Mouse (Mus musculus) olfactory bulb, adult 2 months (tissue): ENCODE data around the gene Lipc. TPM values are rescaled to one million over a fixed set of nuclear protein-coding genes. Genes with fewer than 3 reads are reported as not detected.

Experiments used
- H3K27ac ChIP-seq: fragments of 200-500 bp; 2 replicates; pipeline ENCODE4 v1.5.1; 2012; ENCODE audit warnings: low read depth, low read length; ENCODE audit not compliant: insufficient read depth
- H3K4me1 ChIP-seq: fragments of 200-500 bp; 2 replicates; pipeline ENCODE4 v1.6.1; 2012; ENCODE audit warnings: low read length; ENCODE audit not compliant: control insufficient read depth, insufficient read depth
- H3K4me3 ChIP-seq: fragments of 200-500 bp; 2 replicates; pipeline ENCODE4 v1.5.1; 2012; ENCODE audit warnings: mild to moderate bottlenecking, low read depth, low read length, moderate library complexity; ENCODE audit not compliant: insufficient read depth
- CTCF ChIP-seq: fragments of 200-500 bp; IDR thresholded peaks from 2 replicates; pipeline ENCODE4 v1.5.1; 2012; ENCODE audit warnings: low read depth, mild to moderate bottlenecking, low read length, moderate library complexity; ENCODE audit not compliant: insufficient read depth
- POLR2A ChIP-seq: fragments of 200-500 bp; IDR thresholded peaks from 2 replicates; pipeline ENCODE4 v1.6.1; 2012; ENCODE audit warnings: mild to moderate bottlenecking, low read depth, low read length, moderate library complexity; ENCODE audit not compliant: insufficient read depth
- WGBS: fragments of 180-500 bp; shearing (Covaris S2); methylation state at CpG from one replicate; pipeline ENCODE4 v1.1.7; 2018; 5-methylcytosine and 5-hydroxymethylcytosine counted together
- polyA plus RNA-seq: library from polyadenylated mRNA; stranded (reverse); fragments of >200 nt; gene quantifications from 2 replicates; pipeline ENCODE4 v1.2.4, GENCODE M21; 2012; ENCODE audit warnings: low replicate concordance; ENCODE audit not compliant: missing spikeins, insufficient read depth, insufficient read length

Gene Lipc
- polyA plus RNA-seq, 1 experiment = not detected

DNA sequence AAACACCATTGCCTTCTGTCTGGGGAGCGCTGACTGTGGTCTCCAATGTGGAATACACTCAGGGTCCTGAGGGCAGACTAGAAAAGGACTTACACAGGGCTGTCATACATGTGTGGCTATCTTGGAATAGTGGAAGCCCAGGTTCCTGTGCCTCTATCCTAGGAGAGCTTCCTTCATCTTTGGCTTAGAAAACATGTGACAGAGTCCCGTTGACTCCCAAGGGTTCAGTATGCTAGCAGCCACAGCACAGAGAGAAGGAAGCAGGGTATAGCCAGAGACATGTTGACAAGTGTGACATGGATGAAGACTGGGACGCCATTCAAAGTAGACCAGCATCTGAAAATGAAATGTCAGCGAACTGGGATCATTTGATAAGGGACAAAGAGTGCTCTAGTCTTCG lies 8.3 kb upstream of the Lipc start:
- peaks cover 10% of the 10 kb centered on the region for H3K4me1 ChIP-seq
- WGBS = 94% methylated on average over 5 of the region's 5 CpGs
- TF ChIP-seq POLR2A = no peak
- no peak for TF ChIP-seq CTCF
- no peak overlapping the region for H3K4me3 ChIP-seq
- no peak overlapping the region for H3K27ac ChIP-seq

DNA sequence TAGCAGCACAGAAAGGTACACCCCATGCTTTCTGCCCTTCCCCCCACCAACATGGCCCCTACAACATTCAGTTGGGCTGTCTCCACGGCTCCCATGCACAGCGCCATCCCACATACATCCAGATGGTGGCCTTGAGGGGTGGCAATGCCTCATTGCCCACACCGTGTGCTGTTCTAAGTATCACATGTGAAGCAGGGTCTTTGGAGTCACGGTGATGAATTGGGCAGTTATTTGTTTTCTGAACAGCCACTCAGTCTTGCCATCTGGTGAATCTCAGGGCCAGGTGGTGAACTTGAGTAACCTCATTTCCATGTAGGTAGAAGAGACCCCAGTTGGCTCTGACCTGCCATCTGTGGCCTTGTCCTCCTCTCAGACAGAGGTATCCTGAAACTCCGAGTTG lies 7.8 kb upstream of the Lipc start:
- 90% methylated on average over 5 of the region's 5 CpGs for WGBS
- TF ChIP-seq POLR2A = no peak
- TF ChIP-seq CTCF = no peak
- Histone ChIP-seq H3K4me1 (peaks cover 10% of the 10 kb centered on the region), H3K27ac (no peak overlapping the region), H3K4me3 (no peak overlapping the region)

DNA sequence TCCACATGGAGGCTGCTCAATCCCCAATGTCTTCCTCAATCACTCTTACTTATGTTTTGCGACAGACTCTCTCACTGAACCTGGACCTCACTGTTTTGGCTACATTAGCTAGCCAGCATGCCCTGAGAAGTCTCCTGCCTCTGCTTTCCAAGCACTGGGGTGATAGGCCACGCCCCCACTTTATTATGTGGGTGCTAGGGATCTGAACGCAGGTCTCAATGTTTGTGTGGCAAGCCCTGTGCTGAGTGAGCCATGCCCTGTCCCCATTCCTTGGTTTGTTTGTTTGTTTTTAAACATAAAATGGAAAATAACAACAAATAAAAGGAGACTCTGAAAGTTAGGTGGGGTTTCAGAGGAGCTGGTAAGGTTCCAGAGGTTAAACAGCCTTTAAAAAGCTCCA lies 7.4 kb upstream of the Lipc start:
- TF ChIP-seq CTCF (no peak), POLR2A (no peak)
- Histone ChIP-seq H3K27ac (no peak overlapping the region), H3K4me3 (no peak overlapping the region), H3K4me1 (peaks cover 12% of the 10 kb centered on the region)
- WGBS = 87% methylated on average over 3 of the region's 3 CpGs

DNA sequence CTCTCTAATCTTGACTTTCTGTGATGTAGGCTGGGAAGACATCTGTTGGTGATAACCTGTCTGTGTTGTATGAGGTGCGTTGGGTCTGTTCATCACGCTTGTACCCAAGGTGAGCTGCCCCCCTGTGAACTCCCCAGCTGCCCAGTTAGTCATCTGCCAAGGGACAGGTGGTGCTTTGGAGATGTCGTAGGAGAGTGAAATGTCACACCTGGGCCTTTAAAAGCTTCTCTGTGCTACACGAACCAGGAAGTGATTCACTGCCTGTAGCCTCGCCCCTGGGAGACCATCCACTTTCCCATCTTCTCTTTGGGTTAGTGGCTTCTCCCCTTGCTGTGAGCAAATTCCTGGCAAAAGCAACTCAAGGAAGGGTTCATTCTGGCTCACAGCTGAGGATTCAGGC lies 6.4 kb upstream of the Lipc start:
- TF ChIP-seq POLR2A (no peak), CTCF (no peak)
- H3K27ac ChIP-seq = no peak overlapping the region
- H3K4me1 ChIP-seq = peaks cover 7% of the 10 kb centered on the region
- WGBS = 88% methylated on average over 5 of the region's 5 CpGs
- H3K4me3 ChIP-seq = no peak overlapping the region

DNA sequence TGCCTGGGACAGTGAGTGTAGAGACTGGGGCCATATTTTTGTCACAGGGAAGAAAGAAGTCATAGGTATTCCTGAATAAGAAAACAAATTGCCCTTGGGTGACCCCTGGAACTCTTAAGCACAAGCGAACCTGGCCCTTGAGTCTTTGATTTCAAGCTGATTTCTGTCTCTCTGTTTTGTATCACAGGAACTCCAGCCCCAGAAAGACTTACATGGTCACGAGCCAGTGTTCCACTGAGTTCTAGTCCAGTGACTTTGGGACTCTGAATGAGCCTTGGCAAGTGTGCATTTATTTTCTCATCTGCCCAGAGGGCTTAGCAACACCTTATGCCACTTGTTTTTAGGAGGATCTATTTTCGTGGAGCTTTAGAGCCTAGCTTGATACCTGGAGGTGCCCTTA lies 5.7 kb upstream of the Lipc start:
- no peak overlapping the region for H3K27ac ChIP-seq
- WGBS = 83% methylated on average over 3 of the region's 3 CpGs
- no peak overlapping the region for H3K4me3 ChIP-seq
- H3K4me1 ChIP-seq = peaks cover 4% of the 10 kb centered on the region; the same call in 1 of the 2 replicates
- TF ChIP-seq POLR2A (no peak), CTCF (no peak)

DNA sequence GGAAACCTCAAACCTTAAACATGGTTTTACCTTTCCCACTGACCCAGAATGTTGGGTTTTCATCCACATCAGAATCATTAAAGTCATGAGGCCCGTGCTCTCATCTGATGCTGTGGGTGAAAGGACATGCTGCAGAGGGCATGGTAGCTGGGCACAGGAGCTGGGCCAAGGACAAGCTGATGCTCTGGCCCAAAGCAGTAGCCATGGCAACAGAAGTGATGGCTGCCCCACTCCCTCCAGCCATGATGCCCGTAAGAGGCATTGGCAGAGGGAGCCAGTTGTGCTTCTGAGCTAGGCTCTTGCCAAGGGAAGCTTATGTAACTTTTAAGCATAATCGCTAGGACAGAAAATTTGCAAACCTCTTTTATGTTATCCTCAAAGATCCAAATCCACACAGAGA lies 2.2 kb upstream of the Lipc start:
- TF ChIP-seq POLR2A = no peak
- TF ChIP-seq CTCF = no peak

DNA sequence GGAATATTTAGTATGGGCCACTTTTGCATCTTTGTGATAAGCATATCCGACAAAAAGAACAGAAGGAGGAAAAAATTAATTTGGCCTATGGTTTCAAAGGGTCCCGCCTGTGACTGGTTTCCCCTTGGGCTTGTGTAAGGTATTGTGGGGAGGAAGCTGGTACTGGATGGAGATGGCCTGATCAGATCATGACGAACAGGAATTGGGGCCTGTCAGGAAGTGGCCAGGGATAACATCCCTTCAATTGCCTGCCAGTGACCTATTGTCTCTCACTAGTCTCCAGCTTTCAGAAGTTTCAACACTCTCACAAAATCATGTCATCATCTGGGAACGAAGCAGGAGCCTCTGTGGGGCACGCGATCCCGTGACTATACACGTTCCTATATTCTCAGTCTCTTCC lies 2.7 kb downstream of the Lipc start:
- TF ChIP-seq CTCF (no peak), POLR2A (no peak)
- no peak overlapping the region for H3K27ac ChIP-seq
- 95% methylated on average over 8 of the region's 8 CpGs for WGBS
- no peak overlapping the region for H3K4me3 ChIP-seq
- H3K4me1 ChIP-seq = peaks cover 2% of the 10 kb centered on the region; the same call in 1 of the 2 replicates

More for the DNA sequence above, 2.2 kb upstream of the Lipc start:
- Histone ChIP-seq H3K4me1 (peaks cover 4% of the 10 kb centered on the region; the same call in 1 of the 2 replicates), H3K27ac (no peak overlapping the region), H3K4me3 (no peak overlapping the region)
- WGBS = 73% methylated on average over 3 of the region's 3 CpGs

DNA sequence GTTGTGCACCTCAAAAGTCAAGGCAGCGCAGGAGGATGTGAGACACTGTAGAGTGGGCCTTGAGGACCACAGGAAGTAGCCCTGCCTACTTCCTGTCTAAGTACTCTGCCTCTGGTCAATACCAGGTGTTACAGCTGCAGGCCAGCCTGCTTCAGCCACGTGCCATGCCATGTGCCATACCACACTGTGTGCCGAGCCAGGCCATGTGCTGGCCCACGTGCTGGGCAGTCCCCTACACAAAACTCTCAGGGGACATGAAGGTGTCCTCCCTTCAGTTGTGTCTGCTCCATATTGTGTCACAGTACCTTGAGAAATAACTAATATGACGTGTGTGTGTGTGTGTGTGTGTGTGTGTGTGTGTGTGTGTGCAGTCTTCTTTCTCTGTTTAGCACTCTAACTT lies 4.7 kb downstream of the Lipc start:
- Histone ChIP-seq H3K4me3 (no peak overlapping the region), H3K4me1 (peaks cover 5% of the 10 kb centered on the region; the same call in 1 of the 2 replicates), H3K27ac (no peak overlapping the region)
- TF ChIP-seq CTCF (no peak), POLR2A (no peak)
- WGBS = 90% methylated on average over 5 of the region's 5 CpGs

DNA sequence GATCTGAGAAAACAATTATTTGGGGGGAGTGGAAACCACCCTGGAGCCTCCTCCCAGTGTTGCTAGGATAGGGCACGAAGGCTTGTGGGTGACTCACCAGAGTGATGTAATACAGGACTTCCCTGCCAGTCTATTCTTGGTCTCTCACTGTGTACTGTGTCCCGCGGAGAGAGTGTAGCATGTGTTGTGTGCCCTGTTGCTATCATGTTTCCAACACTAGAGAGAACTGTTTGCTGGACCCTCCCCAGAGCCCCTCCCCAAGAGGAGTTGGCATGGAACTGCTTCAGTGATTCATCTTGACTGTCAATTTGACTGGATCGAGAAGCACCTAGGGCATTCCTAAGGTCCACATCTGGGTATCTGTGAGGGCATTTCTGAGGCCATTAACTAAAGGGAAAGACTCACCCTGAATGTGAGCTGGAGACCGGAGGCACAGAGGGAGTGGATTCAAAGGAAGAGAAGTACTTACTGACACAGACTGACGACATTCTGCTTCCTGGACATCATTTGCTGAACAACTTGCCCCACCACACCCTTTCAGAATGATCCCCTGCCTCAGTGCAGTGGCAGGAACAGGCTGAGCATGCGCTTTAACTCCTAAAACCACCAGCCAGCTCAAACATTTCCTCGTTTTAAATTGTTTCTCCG lies 9.2 kb downstream of the Lipc start:
- H3K4me3 ChIP-seq = no peak overlapping the region
- WGBS = 64% methylated on average over 9 of the region's 9 CpGs
- H3K4me1 ChIP-seq = peaks cover 5% of the 10 kb centered on the region; the same call in 1 of the 2 replicates
- no peak overlapping the region for H3K27ac ChIP-seq
- no peak for TF ChIP-seq POLR2A
- TF ChIP-seq CTCF = no peak

DNA sequence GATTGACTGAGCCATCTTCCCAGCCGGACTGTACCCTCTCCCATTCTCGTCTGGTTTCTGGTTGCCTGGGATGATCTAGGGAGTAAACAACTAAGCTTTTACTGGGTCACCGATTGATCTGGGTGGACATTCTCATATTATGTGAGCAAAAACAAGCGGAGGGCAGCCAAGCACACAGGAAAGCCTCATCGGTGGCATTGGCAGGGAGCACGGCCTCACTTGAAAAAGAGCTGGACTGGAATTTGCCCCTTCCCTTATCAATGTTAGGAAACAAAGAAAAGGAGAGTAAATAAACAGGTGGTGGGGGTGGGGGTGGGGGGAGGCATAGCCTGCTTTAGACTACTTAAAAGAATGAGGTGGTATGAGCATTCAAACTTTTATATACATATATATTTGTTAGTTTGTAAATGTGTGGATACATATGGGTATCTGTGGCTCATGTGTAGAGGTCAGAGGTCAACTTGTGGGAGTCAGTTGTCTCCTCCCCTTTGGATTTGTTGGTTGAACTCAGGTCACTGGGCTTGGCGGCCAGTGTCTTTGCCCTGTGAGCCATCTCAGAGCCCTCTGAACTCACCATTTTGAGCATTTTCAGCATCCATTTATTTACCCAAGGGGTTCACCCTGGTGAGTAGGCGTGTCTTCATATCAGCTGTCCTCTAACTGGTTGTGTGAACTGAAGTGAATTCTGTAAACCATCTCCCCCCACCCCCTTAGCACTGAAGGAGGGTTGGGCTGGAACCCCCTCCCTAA lies 12.1 kb downstream of the Lipc start:
- Histone ChIP-seq H3K4me1 (peaks cover 5% of the 10 kb centered on the region; the same call in 1 of the 2 replicates), H3K27ac (no peak overlapping the region)
- no peak for TF ChIP-seq POLR2A

More for the DNA sequence above, 12.1 kb downstream of the Lipc start:
- 85% methylated on average over 8 of the region's 8 CpGs for WGBS
- H3K4me3 ChIP-seq = no peak overlapping the region
